ENCODE assay signal across 29 mouse cellular contexts in genomic region chr3:135677064-135677463, GRCm38 (mm10).
"Had no signal": no experiment of that assay in that cellular context is flagged by ENCODE, and none has a peak within 500 bp of the region (broad histone marks: within the 10 kb centered on the region; RNA-seq: fewer than 3 reads in every experiment).

No protein-coding gene starts in this region.

- H3K27ac ChIP-seq: gastrocnemius, adult 2 months; heart, embryonic 13.5 days; heart, embryonic 15.5 days; hindbrain, embryonic 10.5 days; hindbrain, embryonic 12.5 days; hindbrain, embryonic 14.5 days; intestine, embryonic 15.5 days; kidney, embryonic 15.5 days; kidney, postnatal 0 days; limb, embryonic 13.5 days; liver, embryonic 13.5 days; liver, embryonic 15.5 days had no signal

- H3K36me3 ChIP-seq: heart, embryonic 15.5 days; hindbrain, embryonic 12.5 days; intestine, embryonic 15.5 days; kidney, embryonic 15.5 days; limb, embryonic 13.5 days; limb, embryonic 15.5 days; liver, embryonic 13.5 days; liver, embryonic 15.5 days had no signal

- H3K9ac ChIP-seq: heart, embryonic 13.5 days; heart, embryonic 15.5 days; hindbrain, embryonic 12.5 days; hindbrain, embryonic 14.5 days; intestine, embryonic 15.5 days; kidney, embryonic 15.5 days; limb, embryonic 13.5 days; limb, embryonic 15.5 days; liver, embryonic 13.5 days; liver, embryonic 15.5 days had no signal

- H3K27me3 ChIP-seq: heart, embryonic 13.5 days; heart, embryonic 15.5 days; hindbrain, embryonic 12.5 days; intestine, embryonic 15.5 days; kidney, embryonic 15.5 days; limb, embryonic 13.5 days; limb, embryonic 15.5 days; liver, embryonic 13.5 days; liver, embryonic 15.5 days had no signal

- H3K9me3 ChIP-seq: heart, embryonic 13.5 days; heart, embryonic 15.5 days; hindbrain, embryonic 10.5 days; hindbrain, embryonic 12.5 days; intestine, embryonic 15.5 days; kidney, embryonic 15.5 days; limb, embryonic 13.5 days; limb, embryonic 15.5 days; liver, embryonic 13.5 days; liver, embryonic 15.5 days had no signal

- H3K4me2 ChIP-seq: heart, embryonic 11.5 days; heart, embryonic 13.5 days; heart, embryonic 15.5 days; hindbrain, embryonic 12.5 days; hindbrain, embryonic 14.5 days; intestine, embryonic 15.5 days; kidney, embryonic 15.5 days; limb, embryonic 13.5 days; limb, embryonic 15.5 days; liver, embryonic 13.5 days; liver, embryonic 15.5 days had no signal

- DNase-seq: gastrocnemius, adult 2 months; gastrocnemius, postnatal 10 days; gastrocnemius, postnatal 25 days; heart, adult 18-20 months; heart, postnatal 14 days; heart, postnatal 4 days; kidney, adult 18-20 months; kidney, adult 8-10 months; kidney, postnatal 14 days; kidney, postnatal 36 days; layer of hippocampus, adult 9-11 months; layer of hippocampus, postnatal 36 days; left cerebral cortex, postnatal 4 days; liver, embryonic 13.5 days; lung, adult 18-20 months had no signal

- H3K4me3 ChIP-seq: gastrocnemius, adult 2 months; heart, embryonic 13.5 days; heart, embryonic 15.5 days; hindbrain, embryonic 10.5 days; hindbrain, embryonic 12.5 days; intestine, embryonic 15.5 days; kidney, embryonic 15.5 days; limb, embryonic 13.5 days; limb, embryonic 15.5 days; liver, embryonic 13.5 days; liver, embryonic 15.5 days had no signal

- ATAC-seq: hindbrain, embryonic 16.5 days; intestine, embryonic 15.5 days; intestine, postnatal 0 days had no signal
